Mouse (Mus musculus) myocyte (in vitro differentiated cells): ENCODE data around the gene Rapgef4. TPM values are rescaled to one million over a fixed set of nuclear protein-coding genes. Genes with fewer than 3 reads are reported as not detected.

ENCODE experiments used
- H3K27me3 ChIP-seq: one replicate; pipeline ENCODE4 v1.6.1; 2011; ENCODE audit not compliant: control insufficient read depth, insufficient read depth, insufficient read length
- H3K36me3 ChIP-seq: one replicate; pipeline ENCODE4 v1.6.1; 2011; ENCODE audit not compliant: control insufficient read depth, insufficient read depth
- H3K4me2 ChIP-seq: one replicate; pipeline ENCODE4 v1.6.1; 2011; ENCODE audit warnings: low read depth, control low read depth
- H3K4me3 ChIP-seq: one replicate; pipeline ENCODE4 v1.5.1; 2011; ENCODE audit warnings: mild to moderate bottlenecking, control low read depth, moderate library complexity
- H3K79me2 ChIP-seq: one replicate; pipeline ENCODE4 v1.6.1; 2011; ENCODE audit not compliant: control insufficient read depth, insufficient read depth
- H3ac ChIP-seq: one replicate; pipeline ENCODE4 v1.6.1; 2011; ENCODE audit not compliant: control insufficient read depth, insufficient read length
- CEBPB ChIP-seq: IDR thresholded peaks from 2 replicates; pipeline ENCODE4 v1.6.1; 2011; ENCODE audit warnings: mild to moderate bottlenecking, moderate library complexity; ENCODE audit not compliant: poor library complexity, insufficient read depth, severe bottlenecking
- E2F4 ChIP-seq: IDR thresholded peaks from one replicate; pipeline ENCODE4 v1.6.1; 2011; ENCODE audit warnings: mild to moderate bottlenecking, control low read depth, moderate library complexity; ENCODE audit not compliant: insufficient read depth
- MAX ChIP-seq: IDR thresholded peaks from one replicate; pipeline ENCODE4 v1.6.1; 2011; ENCODE audit warnings: low read depth, mild to moderate bottlenecking, control low read depth
- MYOD1 ChIP-seq, 3 experiments: IDR thresholded peaks; one replicate each; pipeline ENCODE4 v1.6.1; 2011; ENCODE audit warnings: control low read depth in 2 of 3, low read depth in 2 of 3, mild to moderate bottlenecking in 2 of 3, moderate library complexity in 1 of 3; ENCODE audit not compliant: insufficient read length in 2 of 3, control insufficient read depth in 1 of 3
- MYOG ChIP-seq, 3 experiments: IDR thresholded peaks; one replicate each; pipeline ENCODE4 v1.6.1; 2011; ENCODE audit warnings: control low read depth in 2 of 3, low read depth in 2 of 3, mild to moderate bottlenecking in 2 of 3; ENCODE audit not compliant: insufficient read length in 2 of 3, control insufficient read depth in 1 of 3, insufficient read depth in 1 of 3
- POLR2A ChIP-seq: IDR thresholded peaks from one replicate; pipeline ENCODE4 v1.6.1; 2011; ENCODE audit warnings: low read depth, mild to moderate bottlenecking, control low read depth, moderate library complexity; ENCODE audit not compliant: insufficient read length
- POLR2AphosphoS2 ChIP-seq: IDR thresholded peaks from one replicate; pipeline ENCODE4 v1.6.1; 2011; ENCODE audit warnings: low read depth, control low read depth; ENCODE audit not compliant: insufficient read length
- REST ChIP-seq: IDR thresholded peaks from one replicate; pipeline ENCODE4 v1.6.1; 2011; ENCODE audit warnings: mild to moderate bottlenecking, control low read depth, moderate library complexity; ENCODE audit not compliant: insufficient read depth, insufficient read length
- SRF ChIP-seq: IDR thresholded peaks from one replicate; pipeline ENCODE4 v1.6.1; 2011; ENCODE audit warnings: low read depth; ENCODE audit not compliant: control insufficient read depth, insufficient read length
- TCF12 ChIP-seq: IDR thresholded peaks from one replicate; pipeline ENCODE4 v1.6.1; 2011; ENCODE audit warnings: mild to moderate bottlenecking, control low read depth; ENCODE audit not compliant: poor library complexity, insufficient read depth, severe bottlenecking
- TCF3 ChIP-seq: IDR thresholded peaks from one replicate; pipeline ENCODE4 v1.6.1; 2011; ENCODE audit warnings: low read depth, control low read depth; ENCODE audit not compliant: insufficient read length
- USF1 ChIP-seq: IDR thresholded peaks from one replicate; pipeline ENCODE4 v1.6.1; 2011; ENCODE audit warnings: low read depth, mild to moderate bottlenecking, control low read depth, moderate library complexity
- polyA plus RNA-seq: library from polyadenylated mRNA; unstranded; fragments of >200 nt; fragmentation: generic; extraction: Trizol; gene quantifications from one replicate; pipeline ENCODE4 v1.2.1, GENCODE M21; 2012; ENCODE audit warnings: missing spikeins

Gene Rapgef4
- polyA plus RNA-seq, 1 experiment: 0.28 TPM

DNA sequence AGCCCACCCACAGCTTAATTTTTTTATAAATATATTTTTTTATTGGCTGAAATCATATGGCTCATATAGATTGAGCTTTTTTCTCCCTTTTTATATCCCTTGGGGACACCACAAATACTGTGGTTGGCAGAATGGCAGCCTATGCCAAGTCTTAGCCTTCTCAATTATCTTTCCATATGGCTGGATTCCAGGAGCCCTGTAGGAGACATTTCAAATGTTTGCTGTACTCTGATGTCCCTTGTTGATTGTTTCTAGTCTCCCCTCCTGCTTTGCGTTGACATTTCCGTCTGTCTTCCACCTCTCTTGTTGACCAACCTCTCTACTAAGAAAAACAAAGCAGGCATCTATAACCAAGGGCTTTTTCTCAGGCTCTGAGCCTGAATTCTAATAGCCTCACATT is 19.1 kb downstream of the Rapgef4 start:
- TF ChIP-seq SRF (no peak), MAX (no peak), MYOD1 (IDR thresholded peaks at IDR 0.05; ENCODE audit: control insufficient read depth in 1 of 3, insufficient read length in 2 of 3, low read depth in 2 of 3) (no peak), TCF3 (no peak), REST (no peak), USF1 (no peak), POLR2A (no peak)
- no peak overlapping the region for H3ac ChIP-seq
- no peaks in the 10 kb centered on the region for H3K36me3 ChIP-seq
- H3K4me2 ChIP-seq: no peak overlapping the region
- H3K27me3 ChIP-seq: peaks cover 10% of the 10 kb centered on the region
- no peaks in the 10 kb centered on the region for H3K79me2 ChIP-seq
- no peak overlapping the region for H3K4me3 ChIP-seq

DNA sequence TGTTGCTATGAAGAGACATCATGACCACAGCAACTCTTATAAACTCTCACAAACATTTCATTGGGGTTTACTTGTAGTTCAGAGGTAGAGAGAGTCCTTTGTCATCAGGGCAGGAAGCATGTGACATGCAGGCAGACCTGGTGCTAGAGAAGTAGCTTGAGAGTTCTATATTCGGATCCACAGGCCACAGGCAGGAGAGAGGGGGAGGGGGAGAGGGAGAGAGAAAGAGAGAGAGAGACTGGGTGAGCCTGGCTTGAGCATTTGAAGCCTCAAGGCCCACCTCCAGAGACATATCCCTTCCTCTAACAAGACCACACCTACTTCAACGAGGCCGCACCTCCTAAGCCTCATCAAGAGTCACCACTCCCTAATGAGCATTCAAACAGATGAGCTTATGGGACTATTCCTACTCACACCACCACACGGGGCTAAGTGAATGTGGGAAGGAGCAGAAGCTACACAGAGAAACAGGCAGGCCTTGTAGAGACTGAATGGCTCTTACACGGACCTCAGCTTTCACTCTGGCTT is 21.9 kb downstream of the Rapgef4 start:
- TF ChIP-seq CEBPB (no peak), USF1 (no peak), TCF12 (no peak), MAX (no peak), MYOG (IDR thresholded peaks at IDR 0.05; ENCODE audit: control insufficient read depth in 1 of 3, insufficient read depth in 1 of 3, insufficient read length in 2 of 3, low read depth in 2 of 3) (no peak), TCF3 (no peak), POLR2A (no peak)
- no peak overlapping the region for H3K4me2 ChIP-seq
- no peak overlapping the region for H3ac ChIP-seq
- H3K36me3 ChIP-seq: no peaks in the 10 kb centered on the region
- no peak overlapping the region for H3K4me3 ChIP-seq
- peaks cover 10% of the 10 kb centered on the region for H3K27me3 ChIP-seq
- H3K79me2 ChIP-seq: no peaks in the 10 kb centered on the region

- Histone ChIP-seq H3K4me2 (no peak overlapping the region), H3K4me3 (no peak overlapping the region), H3K27me3 (peaks cover 10% of the 10 kb centered on the region), H3K36me3 (no peaks in the 10 kb centered on the region), H3K79me2 (no peaks in the 10 kb centered on the region), H3ac (no peak overlapping the region)
- TF ChIP-seq E2F4 (no peak), MYOD1 (IDR thresholded peaks at IDR 0.05; ENCODE audit: control insufficient read depth in 1 of 3, insufficient read length in 2 of 3, low read depth in 2 of 3) (no peak), REST (no peak), USF1 (no peak), TCF12 (no peak), TCF3 (no peak), POLR2AphosphoS2 (no peak), MAX (no peak), CEBPB (no peak), SRF (no peak), MYOG (IDR thresholded peaks at IDR 0.05; ENCODE audit: control insufficient read depth in 1 of 3, insufficient read depth in 1 of 3, insufficient read length in 2 of 3, low read depth in 2 of 3) (no peak), POLR2A (no peak)
These were observed 22.9 kb downstream of the Rapgef4 start for GRCm38 (mm10) chr2:72003756-72004525.

DNA sequence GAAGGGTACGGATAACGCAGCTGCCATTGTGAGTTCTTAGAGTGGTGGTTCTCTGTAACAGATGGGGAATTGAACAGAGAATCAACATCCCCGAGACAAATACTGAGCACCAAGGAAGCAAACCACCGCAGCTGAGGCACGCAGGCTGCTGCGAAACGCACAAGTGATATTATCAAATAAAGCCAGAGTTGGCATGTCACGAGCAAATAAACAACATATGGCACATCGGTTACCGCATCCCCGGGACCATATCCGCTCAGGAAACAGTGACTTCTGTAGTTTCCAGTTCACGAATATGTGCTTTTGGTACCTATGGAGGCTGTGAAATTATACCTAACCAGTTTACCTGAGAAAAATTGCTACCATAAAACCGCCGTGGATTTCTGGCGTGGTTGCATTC is 24.0 kb downstream of the Rapgef4 start:
- Histone ChIP-seq H3K36me3 (no peaks in the 10 kb centered on the region), H3K4me3 (no peak overlapping the region), H3K4me2 (no peak overlapping the region), H3K27me3 (peaks cover 10% of the 10 kb centered on the region), H3ac (no peak overlapping the region), H3K79me2 (no peaks in the 10 kb centered on the region)
- no peak for TF ChIP-seq CEBPB
- TF ChIP-seq POLR2A: no peak
- no peak for TF ChIP-seq MYOD1 (IDR thresholded peaks at IDR 0.05; ENCODE audit: control insufficient read depth in 1 of 3, insufficient read length in 2 of 3, low read depth in 2 of 3)
- TF ChIP-seq MYOG (IDR thresholded peaks at IDR 0.05; ENCODE audit: control insufficient read depth in 1 of 3, insufficient read depth in 1 of 3, insufficient read length in 2 of 3, low read depth in 2 of 3): no peak
- no peak for TF ChIP-seq SRF
- no peak for TF ChIP-seq E2F4
- TF ChIP-seq USF1: no peak
- TF ChIP-seq MAX: no peak
- TF ChIP-seq TCF3: no peak
- TF ChIP-seq POLR2AphosphoS2: no peak
- TF ChIP-seq REST: no peak
- TF ChIP-seq TCF12: no peak
